Mouse (Mus musculus): ENCODE results near the gene Tial1. TPM values are rescaled to one million over a fixed set of nuclear protein-coding genes. Genes with fewer than 3 reads are reported as not detected.
A peak's percentile ranks its signal among the peaks of the same experiment; 100 is the strongest.

Gene Tial1
- polyA plus RNA-seq, 1 experiment: 123 TPM

GRCm38 (mm10) chr7:128417930-128418779 lies 43.4 kb downstream of the Tial1 start, which contains the start of gene Rgs10:
TSS of gene Rgs10 (minus strand) at chr7:128418758.
- Histone ChIP-seq H3K4me3 (ENCODE audit: insufficient read depth, low read length) (peak within 1 kb of the TSS; percentile 55), H3K4me1 (ENCODE audit: control insufficient read depth, insufficient read depth, low read length) (peaks cover 2% of the 10 kb centered on the region; the same call in 1 of the 2 replicates), H3K27ac (ENCODE audit: insufficient read depth, low read length) (no peak within 1 kb of the TSS)
- TF ChIP-seq POLR2A (IDR thresholded peaks at IDR 0.05; ENCODE audit: low read depth, low read length) (peak; percentile 55), CTCF (IDR thresholded peaks at IDR 0.05; ENCODE audit: borderline replicate concordance, insufficient read depth, low read length) (no peak)

GRCm38 (mm10) chr7:128417226-128417929 lies 44.1 kb downstream of the Tial1 start:
- H3K27ac ChIP-seq (ENCODE audit: insufficient read depth, low read length): no peak overlapping the region
- peak overlapping the region; percentile 55 for H3K4me3 ChIP-seq (ENCODE audit: insufficient read depth, low read length)
- peaks cover 2% of the 10 kb centered on the region; the same call in 1 of the 2 replicates for H3K4me1 ChIP-seq (ENCODE audit: control insufficient read depth, insufficient read depth, low read length)
- TF ChIP-seq POLR2A (IDR thresholded peaks at IDR 0.05; ENCODE audit: low read depth, low read length): no peak
- no peak for TF ChIP-seq CTCF (IDR thresholded peaks at IDR 0.05; ENCODE audit: borderline replicate concordance, insufficient read depth, low read length)

- H3K4me1 ChIP-seq (ENCODE audit: control insufficient read depth, insufficient read depth, low read length): peaks cover 2% of the 10 kb centered on the region; the same call in 1 of the 2 replicates
- H3K4me3 ChIP-seq (ENCODE audit: insufficient read depth, low read length): no peak overlapping the region
- no peak overlapping the region for H3K27ac ChIP-seq (ENCODE audit: insufficient read depth, low read length)
- TF ChIP-seq POLR2A (IDR thresholded peaks at IDR 0.05; ENCODE audit: low read depth, low read length): no peak
- TF ChIP-seq CTCF (IDR thresholded peaks at IDR 0.05; ENCODE audit: borderline replicate concordance, insufficient read depth, low read length): no peak
Observed at GRCm38 (mm10) chr7:128416664-128417063, 44.9 kb downstream of the Tial1 start.

- Histone ChIP-seq H3K27ac (ENCODE audit: insufficient read depth, low read length) (no peak overlapping the region), H3K4me1 (ENCODE audit: control insufficient read depth, insufficient read depth, low read length) (peaks cover 4% of the 10 kb centered on the region; the same call in 1 of the 2 replicates), H3K4me3 (ENCODE audit: insufficient read depth, low read length) (no peak overlapping the region)
- TF ChIP-seq CTCF (IDR thresholded peaks at IDR 0.05; ENCODE audit: borderline replicate concordance, insufficient read depth, low read length) (no peak), POLR2A (IDR thresholded peaks at IDR 0.05; ENCODE audit: low read depth, low read length) (no peak)
Observed at GRCm38 (mm10) chr7:128414433-128414832, 47.1 kb downstream of the Tial1 start.

- Histone ChIP-seq H3K4me1 (ENCODE audit: control insufficient read depth, insufficient read depth, low read length) (peaks cover 4% of the 10 kb centered on the region; the same call in 1 of the 2 replicates), H3K4me3 (ENCODE audit: insufficient read depth, low read length) (no peak overlapping the region), H3K27ac (ENCODE audit: insufficient read depth, low read length) (no peak overlapping the region)
- TF ChIP-seq CTCF (IDR thresholded peaks at IDR 0.05; ENCODE audit: borderline replicate concordance, insufficient read depth, low read length) (no peak), POLR2A (IDR thresholded peaks at IDR 0.05; ENCODE audit: low read depth, low read length) (no peak)
Observed at GRCm38 (mm10) chr7:128412071-128412833, 49.3 kb downstream of the Tial1 start.

GRCm38 (mm10) chr7:128410708-128411413 lies 50.7 kb downstream of the Tial1 start:
- no peak for TF ChIP-seq CTCF (IDR thresholded peaks at IDR 0.05; ENCODE audit: borderline replicate concordance, insufficient read depth, low read length)
- TF ChIP-seq POLR2A (IDR thresholded peaks at IDR 0.05; ENCODE audit: low read depth, low read length): no peak
- Histone ChIP-seq H3K27ac (ENCODE audit: insufficient read depth, low read length) (no peak overlapping the region), H3K4me3 (ENCODE audit: insufficient read depth, low read length) (no peak overlapping the region), H3K4me1 (ENCODE audit: control insufficient read depth, insufficient read depth, low read length) (0 out of 2 replicates have a peak, but pooled peaks cover 3% of the 10 kb centered on the region)

GRCm38 (mm10) chr7:128408265-128408664 lies 53.3 kb downstream of the Tial1 start:
- no peak overlapping the region for H3K27ac ChIP-seq (ENCODE audit: insufficient read depth, low read length)
- TF ChIP-seq CTCF (IDR thresholded peaks at IDR 0.05; ENCODE audit: borderline replicate concordance, insufficient read depth, low read length) (peak; percentile 16; the same call in 1 of the 2 replicates), POLR2A (IDR thresholded peaks at IDR 0.05; ENCODE audit: low read depth, low read length) (no peak)

GRCm38 (mm10) chr7:128403988-128404387 lies 57.5 kb downstream of the Tial1 start:
- no peak for TF ChIP-seq CTCF (IDR thresholded peaks at IDR 0.05; ENCODE audit: borderline replicate concordance, insufficient read depth, low read length)
- TF ChIP-seq POLR2A (IDR thresholded peaks at IDR 0.05; ENCODE audit: low read depth, low read length): no peak
- no peak overlapping the region for H3K4me3 ChIP-seq (ENCODE audit: insufficient read depth, low read length)
- H3K27ac ChIP-seq (ENCODE audit: insufficient read depth, low read length): no peak overlapping the region
- H3K4me1 ChIP-seq (ENCODE audit: control insufficient read depth, insufficient read depth, low read length): no peaks in the 10 kb centered on the region

More at GRCm38 (mm10) chr7:128408265-128408664, 53.3 kb downstream of the Tial1 start:
- H3K4me3 ChIP-seq (ENCODE audit: insufficient read depth, low read length): no peak overlapping the region
- 0 out of 2 replicates have a peak, but pooled peaks cover 3% of the 10 kb centered on the region for H3K4me1 ChIP-seq (ENCODE audit: control insufficient read depth, insufficient read depth, low read length)
